Mouse (Mus musculus) gastrocnemius, adult 2 months (tissue): ENCODE data around the gene Arl14ep. TPM values are rescaled to one million over a fixed set of nuclear protein-coding genes. Genes with fewer than 3 reads are reported as not detected.
A peak's percentile ranks its signal among the peaks of the same experiment; 100 is the strongest.

ENCODE experiments used
- DNase-seq: peaks from one replicate; pipeline ENCODE4 v3.0.0; 2022
- H3K27ac ChIP-seq: fragments of 200-600 bp; 2 replicates; pipeline ENCODE4 v1.8.1; 2022; ENCODE audit warnings: mild to moderate bottlenecking
- H3K4me3 ChIP-seq: fragments of 200-600 bp; 2 replicates; pipeline ENCODE4 v1.8.1; 2022; ENCODE audit warnings: mild to moderate bottlenecking, moderate library complexity
- CTCF ChIP-seq: fragments of 200-600 bp; IDR thresholded peaks from 2 replicates; pipeline ENCODE4 v1.8.1; 2022; ENCODE audit warnings: antibody characterized with exemption, mild to moderate bottlenecking, moderate library complexity
- intact Hi-C: fragments of 180-260 bp; cut with DNase I; formaldehyde crosslinking; loops from one replicate; pipeline ENCODE4 v1.15.1; 2025
- total RNA-seq, 2 experiments: library from RNA; stranded (reverse); gene quantifications; 2 replicates each; pipeline ENCODE4 v1.2.3; 2021

Gene Arl14ep
- total RNA-seq, 2 experiments from 2014 or later: 7.8 TPM

DNA sequence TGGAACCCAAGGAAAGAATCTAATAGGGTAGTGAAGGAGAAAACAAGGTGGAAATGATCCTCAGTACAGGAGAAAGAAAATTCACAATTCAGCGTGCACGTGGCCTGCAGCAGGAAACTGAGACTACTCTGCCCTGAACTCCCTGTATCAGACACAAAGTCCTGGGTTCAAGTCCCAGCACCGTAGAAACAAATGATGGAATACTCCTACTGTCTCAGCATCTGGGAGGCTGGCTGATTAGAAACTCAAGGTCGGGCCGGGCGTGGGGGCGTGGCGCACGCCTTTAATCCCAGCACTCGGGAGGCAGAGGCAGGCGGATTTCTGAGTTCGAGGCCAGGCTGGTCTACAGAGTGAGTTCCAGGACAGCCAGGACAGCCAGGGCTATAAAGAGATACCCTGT lies 3.3 kb downstream of the Arl14ep start:
- H3K4me3 ChIP-seq: no peak overlapping the region
- no peak for TF ChIP-seq CTCF
- DNase-seq: no peak
- no peak overlapping the region for H3K27ac ChIP-seq
- intact Hi-C loops: no loop called here

DNA sequence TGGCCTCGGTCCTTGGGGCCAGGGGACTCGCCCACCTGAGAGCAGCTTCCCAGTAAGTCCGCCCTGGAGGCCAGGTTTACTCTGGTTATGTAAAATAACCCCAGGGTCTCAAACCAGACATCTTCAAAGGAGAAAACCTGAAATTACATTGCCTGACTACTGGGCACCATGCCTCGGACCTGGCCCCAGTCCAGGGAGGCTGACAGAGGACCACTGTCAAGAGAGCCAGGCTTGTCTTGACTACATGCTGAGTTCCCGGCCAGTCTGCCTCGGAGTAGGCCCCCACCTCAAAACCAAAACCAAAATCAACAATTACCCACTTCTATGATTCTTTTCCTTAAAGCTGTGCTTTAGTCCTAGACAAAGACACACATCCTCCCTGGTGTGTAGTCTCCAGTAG lies 5.9 kb downstream of the Arl14ep start:
- intact Hi-C loops: no loop called here
- no peak for DNase-seq
- Histone ChIP-seq H3K27ac (no peak overlapping the region), H3K4me3 (no peak overlapping the region)
- TF ChIP-seq CTCF: no peak

DNA sequence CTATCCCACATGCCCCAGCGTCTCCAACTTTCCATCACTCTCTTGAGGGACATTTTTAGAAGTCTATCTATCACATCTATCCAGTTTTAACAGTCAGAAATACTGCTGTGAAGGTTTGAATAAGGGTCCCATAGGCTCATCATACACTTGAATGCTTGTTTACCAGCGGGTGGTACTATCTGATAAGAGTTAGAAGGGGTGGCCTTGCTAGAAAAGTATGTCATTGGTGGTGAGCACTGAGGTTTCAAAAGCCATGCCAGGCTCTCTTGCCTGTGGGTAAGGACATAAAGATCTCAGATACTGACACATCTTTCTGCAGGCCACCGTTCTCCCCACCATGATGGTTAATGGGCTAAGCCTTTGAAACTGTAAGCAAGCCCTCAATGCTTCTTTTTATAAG lies 10.7 kb downstream of the Arl14ep start:
- Histone ChIP-seq H3K4me3 (no peak overlapping the region), H3K27ac (no peak overlapping the region)
- TF ChIP-seq CTCF: no peak
- intact Hi-C loops: no loop called here
- DNase-seq: no peak

DNA sequence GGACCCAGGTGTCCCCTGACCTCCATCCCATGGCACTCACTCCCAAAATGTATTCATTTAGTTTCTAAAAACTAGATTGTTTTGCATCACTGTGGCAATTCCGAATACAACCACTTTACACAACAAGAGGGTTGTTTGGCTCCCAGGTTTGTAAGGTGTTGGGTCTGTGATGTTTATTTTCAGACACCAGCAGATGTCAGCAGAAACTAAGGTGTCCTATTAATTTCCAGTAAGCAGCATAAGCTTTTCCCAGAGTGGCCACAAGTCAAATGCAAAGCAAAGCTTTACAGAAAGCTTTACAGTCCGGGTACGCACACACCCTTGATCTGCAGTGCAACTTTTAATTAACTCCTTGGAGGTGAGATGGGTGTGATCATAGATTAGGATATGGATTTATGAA lies 12.6 kb downstream of the Arl14ep start:
- intact Hi-C loops: no loop called here
- Histone ChIP-seq H3K4me3 (no peak overlapping the region), H3K27ac (no peak overlapping the region)
- no peak for DNase-seq
- peak; percentile 26; the same call in 1 of the 2 replicates for TF ChIP-seq CTCF

DNA sequence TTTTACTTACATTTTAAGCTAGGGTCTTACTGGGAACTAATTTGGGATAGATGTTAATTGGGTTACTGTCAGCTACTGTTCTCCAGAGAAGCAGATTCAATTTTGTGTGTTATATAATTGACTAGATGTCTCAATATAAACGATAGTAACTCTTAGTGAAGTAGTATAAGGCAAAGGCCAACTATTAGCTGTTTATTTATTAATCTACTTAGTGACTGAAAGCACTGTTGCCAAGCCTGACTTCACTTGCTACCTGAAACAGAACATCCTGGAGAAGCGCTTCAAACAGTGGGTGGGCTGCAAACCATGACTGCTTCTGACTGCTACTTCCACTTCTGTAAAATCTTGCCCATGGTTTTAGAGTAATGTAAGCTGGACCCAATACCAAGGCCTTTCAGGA lies 13.2 kb downstream of the Arl14ep start:
- H3K27ac ChIP-seq: no peak overlapping the region
- no peak overlapping the region for H3K4me3 ChIP-seq
- TF ChIP-seq CTCF: no peak
- DNase-seq: no peak
- intact Hi-C loops: no loop called here

DNA sequence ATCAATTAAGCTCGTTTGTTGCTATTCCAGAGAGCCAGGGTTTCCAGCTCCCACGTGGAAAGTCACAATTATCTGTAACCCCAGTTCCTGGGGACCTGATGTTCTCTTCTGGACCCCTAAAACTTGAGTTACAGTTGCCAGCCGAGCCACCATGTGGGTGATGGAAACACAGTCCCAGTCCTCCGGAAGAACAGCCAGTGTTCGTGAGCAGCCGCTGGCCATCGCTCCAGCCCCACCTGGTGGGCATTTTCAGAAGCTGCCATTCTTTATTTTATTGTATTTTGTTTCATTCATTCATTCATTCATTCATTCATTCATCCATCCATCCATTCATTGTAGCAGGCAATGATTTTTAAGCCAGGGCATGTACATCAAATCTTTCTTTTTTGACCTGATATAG lies 14.0 kb downstream of the Arl14ep start:
- H3K27ac ChIP-seq: no peak overlapping the region
- intact Hi-C loops: no loop called here
- H3K4me3 ChIP-seq: no peak overlapping the region
- TF ChIP-seq CTCF: peak; percentile 58
- no peak for DNase-seq

DNA sequence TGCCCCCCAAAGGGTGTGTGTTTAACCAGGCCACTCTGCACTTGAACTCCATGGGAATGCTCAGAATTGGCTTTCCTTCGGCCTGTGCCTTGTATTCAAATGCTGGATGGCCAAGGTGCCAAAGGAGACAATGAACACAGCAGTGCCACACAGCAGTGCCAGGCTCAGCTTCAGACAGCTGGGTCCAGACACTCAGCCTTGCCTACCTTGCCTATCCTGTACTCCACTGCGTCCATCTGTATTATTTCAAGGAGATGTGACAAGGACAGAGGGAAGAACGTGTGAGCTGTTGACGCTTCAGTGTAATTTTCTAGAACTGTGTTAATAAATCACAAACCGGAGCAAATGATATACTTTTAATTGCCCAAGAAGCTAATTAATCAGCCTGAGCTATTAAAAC lies 14.8 kb downstream of the Arl14ep start:
- intact Hi-C loops: loop anchor here (10.0 kb wide), 1 partner anchor 315 kb away; no protein-coding TSS in a partner anchor

DNA sequence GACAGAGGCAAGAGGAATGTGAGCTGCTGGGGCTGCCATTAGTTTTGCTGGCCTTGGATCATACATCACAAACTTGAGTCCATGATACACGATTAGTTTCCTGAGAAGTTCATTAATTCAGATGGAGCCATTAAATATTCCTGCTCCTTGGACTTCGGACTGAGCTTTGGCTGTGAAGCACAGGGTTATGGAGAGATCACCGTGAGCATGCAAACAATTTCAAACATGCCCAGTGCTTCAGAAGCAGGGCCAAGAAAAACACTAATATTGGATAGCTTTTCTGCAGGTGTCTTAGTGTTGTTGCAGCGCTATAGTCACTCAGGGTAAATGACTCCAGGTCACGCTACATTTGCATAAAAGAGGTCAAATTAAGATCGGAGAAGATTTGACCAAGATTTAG lies 15.3 kb downstream of the Arl14ep start:
- intact Hi-C loops: loop anchor here (10.0 kb wide), 1 partner anchor 314 kb away; no protein-coding TSS in a partner anchor
- no peak for TF ChIP-seq CTCF
- H3K4me3 ChIP-seq: no peak overlapping the region
- no peak overlapping the region for H3K27ac ChIP-seq
- no peak for DNase-seq

More for the DNA sequence above, 14.8 kb downstream of the Arl14ep start:
- no peak for DNase-seq
- Histone ChIP-seq H3K27ac (no peak overlapping the region), H3K4me3 (no peak overlapping the region)
- no peak for TF ChIP-seq CTCF

DNA sequence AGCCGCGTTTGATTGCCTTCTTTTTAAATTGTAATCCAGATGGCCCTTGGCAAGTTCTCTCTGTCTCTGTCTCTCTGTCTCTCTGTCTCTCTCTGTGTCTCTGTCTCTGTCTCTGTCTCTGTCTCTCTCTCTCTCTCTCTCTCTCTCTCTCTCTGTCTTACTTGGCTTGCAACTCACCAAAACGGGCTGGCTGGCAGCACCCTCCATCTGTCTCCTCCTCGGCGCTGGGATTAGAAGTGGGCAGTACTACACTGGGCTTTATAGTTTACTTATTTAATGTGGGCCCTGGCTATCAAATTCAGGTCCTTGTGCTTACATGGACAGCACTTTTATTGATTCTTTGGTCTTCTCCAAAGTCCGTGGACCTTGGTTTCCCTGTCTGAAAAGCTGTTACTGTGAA lies 18.1 kb downstream of the Arl14ep start:
- H3K4me3 ChIP-seq: no peak overlapping the region; the same call in 1 of the 2 replicates
- intact Hi-C loops: loop anchor here (2.0 to 10.0 kb wide), 2 partner anchors 311 to 599 kb away; no protein-coding TSS in a partner anchor
- no peak overlapping the region for H3K27ac ChIP-seq
- DNase-seq: no peak
- TF ChIP-seq CTCF: no peak

DNA sequence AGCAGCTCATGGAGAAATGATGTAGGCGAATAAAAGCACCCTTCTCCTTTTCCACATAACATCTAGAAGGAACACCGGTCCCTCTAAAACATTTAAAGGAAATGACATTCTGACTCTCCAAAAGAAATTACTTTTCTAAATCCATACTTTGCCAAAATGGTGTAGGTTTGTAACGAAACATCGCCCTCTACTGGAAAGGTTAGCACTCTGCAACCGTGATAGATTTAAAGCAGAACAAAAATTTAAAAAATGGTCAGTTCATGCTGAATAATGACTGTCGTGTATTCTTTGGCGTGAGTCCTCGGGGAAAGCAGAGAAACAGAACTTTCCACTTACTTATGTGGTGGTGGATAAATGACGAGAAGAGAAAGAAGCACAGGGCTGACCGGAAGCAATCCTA lies 18.6 kb downstream of the Arl14ep start:
- intact Hi-C loops: loop anchor here (1.0 to 10.0 kb wide), 3 partner anchors 311 to 599 kb away; no protein-coding TSS in a partner anchor
- peak; percentile 95; the same call in 1 of the 2 replicates for TF ChIP-seq CTCF
- no peak overlapping the region for H3K27ac ChIP-seq
- no peak for DNase-seq
- peak overlapping the region; percentile 40 for H3K4me3 ChIP-seq

DNA sequence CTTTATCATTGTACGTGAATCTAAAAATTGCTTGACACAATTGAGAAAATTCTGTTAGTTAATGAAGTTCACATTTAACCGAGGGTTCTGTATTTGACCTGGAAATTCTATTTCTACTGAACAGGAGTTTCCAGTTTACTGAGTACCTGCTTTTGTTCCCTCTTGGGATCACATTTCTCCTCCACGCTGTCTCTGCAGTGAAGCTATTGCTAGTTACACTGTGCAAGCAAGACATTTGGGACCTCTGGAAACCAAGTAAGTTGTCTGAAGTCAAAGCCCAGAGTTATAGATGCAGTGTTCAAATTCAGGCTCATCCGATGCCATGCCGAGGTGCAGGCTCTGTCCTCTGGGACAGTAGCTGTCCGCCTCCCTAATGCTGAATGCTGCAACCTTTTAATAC lies 19.2 kb downstream of the Arl14ep start:
- intact Hi-C loops: loop anchor here (1.0 to 10.0 kb wide), 2 partner anchors 310 to 524 kb away; no protein-coding TSS in a partner anchor
- DNase-seq: no peak
- no peak overlapping the region for H3K4me3 ChIP-seq
- no peak for TF ChIP-seq CTCF
- H3K27ac ChIP-seq: no peak overlapping the region

DNA sequence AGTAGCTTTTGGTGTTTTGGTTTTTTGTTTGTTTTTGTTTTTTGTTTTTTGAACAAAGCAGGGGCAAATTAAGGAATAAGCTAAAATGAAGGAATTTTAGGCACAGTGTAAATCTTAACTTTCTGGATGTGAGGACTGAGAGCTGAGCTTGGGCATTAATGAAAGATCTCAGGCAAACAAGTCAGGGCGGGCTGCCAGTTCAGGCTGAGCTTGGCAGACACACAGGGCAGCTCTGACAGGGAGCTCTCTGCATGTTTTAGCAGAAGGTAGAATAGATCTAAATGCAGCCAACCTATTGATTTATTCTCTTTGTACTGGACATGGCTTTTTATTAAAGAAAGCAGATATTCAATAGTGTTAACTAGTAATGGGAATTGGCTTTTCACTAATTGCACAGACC lies 31.8 kb downstream of the Arl14ep start:
- TF ChIP-seq CTCF: no peak
- intact Hi-C loops: no loop called here
- no peak for DNase-seq
- Histone ChIP-seq H3K4me3 (no peak overlapping the region), H3K27ac (no peak overlapping the region)

DNA sequence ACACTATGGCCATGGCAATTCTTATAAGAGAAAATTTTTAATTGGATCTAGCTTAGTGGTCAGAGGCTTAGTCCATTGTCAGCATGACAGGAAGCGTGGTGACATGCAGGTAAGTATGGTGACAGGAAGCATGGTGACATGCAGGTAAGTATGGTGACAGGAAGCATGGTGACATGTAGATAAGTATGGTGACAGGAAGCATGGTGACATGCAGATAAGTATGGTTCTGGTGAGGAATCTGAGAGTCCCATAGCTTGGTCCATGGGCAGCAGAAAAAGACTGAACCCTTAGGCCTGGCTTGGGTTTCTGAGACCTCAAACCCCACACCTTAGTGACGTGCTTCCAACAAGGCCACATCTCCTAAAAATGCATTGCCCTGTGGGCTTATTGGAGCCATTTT lies 38.5 kb downstream of the Arl14ep start:
- DNase-seq: no peak
- Histone ChIP-seq H3K27ac (no peak overlapping the region), H3K4me3 (no peak overlapping the region)
- intact Hi-C loops: no loop called here
- TF ChIP-seq CTCF: no peak

DNA sequence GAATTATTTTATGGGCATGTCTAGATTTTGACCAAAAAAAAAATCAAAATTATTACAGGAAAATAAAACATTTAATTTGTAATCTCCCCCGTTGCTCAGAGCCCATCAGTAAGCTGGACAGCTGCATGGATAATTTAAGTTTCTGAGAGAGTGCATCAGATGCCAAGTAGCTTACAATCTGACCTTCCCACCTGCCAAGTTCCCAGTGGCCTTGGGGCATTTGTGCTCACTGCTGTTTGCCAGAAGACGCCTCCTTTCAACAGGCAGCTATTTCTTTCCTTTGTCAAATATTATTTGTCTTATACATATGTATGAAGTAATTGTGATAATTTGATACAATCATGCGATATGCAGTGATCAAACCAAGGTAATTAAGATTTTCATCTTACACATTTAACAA lies 44.3 kb downstream of the Arl14ep start:
- Histone ChIP-seq H3K27ac (no peak overlapping the region), H3K4me3 (no peak overlapping the region)
- DNase-seq: no peak
- TF ChIP-seq CTCF: no peak
- intact Hi-C loops: no loop called here

Other genes starting within 250 kb of the Arl14ep start
- not detected for gene Fshb, start 85.2 kb upstream of the Arl14ep start, total RNA-seq